Mouse (Mus musculus) hindbrain, postnatal 0 days (tissue): ENCODE results near the gene 1700011L22Rik. TPM values are rescaled to one million over a fixed set of nuclear protein-coding genes. Genes with fewer than 3 reads are reported as not detected.

Experiments used
- ATAC-seq: fragments of 200-750 bp; cut with Nextera tagmentation; 2 replicates; pipeline ENCODE4 v1.8.0; 2017; ENCODE audit warnings: mild to moderate bottlenecking, moderate TSS enrichment, moderate library complexity
- DNase-seq: peaks from one replicate; pipeline ENCODE4 v3.0.0-alpha.2; 2015; ENCODE audit warnings: low spot score
- H3K27ac ChIP-seq: fragments of 300-500 bp; sonication (generic); 2 replicates; pipeline ENCODE4 v1.5.1; 2014; ENCODE audit warnings: mild to moderate bottlenecking
- H3K27me3 ChIP-seq: fragments of 300-500 bp; sonication (generic); 2 replicates; pipeline ENCODE4 v1.6.1; 2014; ENCODE audit warnings: low read length, mixed read lengths; ENCODE audit not compliant: insufficient read depth
- H3K36me3 ChIP-seq: fragments of 300-500 bp; sonication (generic); 2 replicates; pipeline ENCODE4 v1.6.1; 2014; ENCODE audit warnings: low read length, mixed read lengths; ENCODE audit not compliant: insufficient read depth
- H3K4me1 ChIP-seq: fragments of 300-500 bp; sonication (generic); 2 replicates; pipeline ENCODE4 v1.6.1; 2014; ENCODE audit warnings: antibody characterized with exemption, low read length, mixed read lengths; ENCODE audit not compliant: insufficient read depth
- H3K4me2 ChIP-seq: fragments of 300-500 bp; sonication (generic); 2 replicates; pipeline ENCODE4 v1.6.1; 2014; ENCODE audit warnings: low read depth, mild to moderate bottlenecking, low read length, moderate library complexity, mixed read lengths
- H3K4me3 ChIP-seq: fragments of 300-500 bp; sonication (generic); 2 replicates; pipeline ENCODE4 v1.5.1; 2014; ENCODE audit warnings: low read length
- H3K9ac ChIP-seq: fragments of 300-500 bp; sonication (generic); replicated peaks from 2 replicates; pipeline ENCODE4 v1.6.1; 2014; ENCODE audit warnings: mild to moderate bottlenecking, low read length, moderate library complexity, mixed read lengths
- H3K9me3 ChIP-seq: fragments of 300-500 bp; sonication (generic); 2 replicates; pipeline ENCODE4 v1.6.1; 2016; ENCODE audit warnings: low read length, mixed read lengths
- CTCF ChIP-seq: IDR thresholded peaks from 2 replicates; pipeline ENCODE4 v1.5.1; 2016; ENCODE audit warnings: antibody characterized with exemption, control low read depth, low read depth
- WGBS: fragments of 180-500 bp; shearing (Covaris S2); extraction: QIAGEN DNeasy Blood & Tissue Kit; methylation state at CpG from one replicate; pipeline ENCODE4 v1.1.7; 2014; 5-methylcytosine and 5-hydroxymethylcytosine counted together
- polyA plus RNA-seq: library from polyadenylated mRNA; unstranded; fragments of >200 nt; fragmentation: Nextera tagmentation; extraction: Ambion mirVana; gene quantifications from 2 replicates; pipeline ENCODE4 v1.2.1, GENCODE M21; 2015
- total RNA-seq: library from RNA; depleted of rRNA; stranded (reverse); fragments of >200 nt; gene quantifications from 2 replicates; pipeline ENCODE4 v1.2.3, GENCODE M21; 2014

1700011L22Rik gene
- total and polyA plus RNA-seq, 2 experiments from 2014 or later = 0.25 TPM; not detected in 1

GRCm38 (mm10) chr8:79208691-79209640 lies 39.4 kb downstream of the 1700011L22Rik start:
- peak; percentile 76 for ATAC-seq
- peak; percentile 77 for DNase-seq
- TF ChIP-seq CTCF = no peak
- WGBS = 16% methylated on average over 15 of the region's 15 CpGs
- Histone ChIP-seq H3K4me1 (peaks cover 9% of the 10 kb centered on the region), H3K9ac (peak overlapping the region; percentile 47; the same call in 1 of the 2 replicates), H3K36me3 (no peaks in the 10 kb centered on the region), H3K4me2 (peak overlapping the region; percentile 58), H3K4me3 (no peak overlapping the region), H3K9me3 (no peaks in the 10 kb centered on the region), H3K27ac (peak overlapping the region; percentile 77), H3K27me3 (no peaks in the 10 kb centered on the region)

- H3K4me2 ChIP-seq = no peak overlapping the region
- 37% methylated on average over 3 of the region's 3 CpGs for WGBS
- H3K36me3 ChIP-seq = no peaks in the 10 kb centered on the region
- no peak overlapping the region for H3K9ac ChIP-seq
- no peaks in the 10 kb centered on the region for H3K27me3 ChIP-seq
- H3K4me3 ChIP-seq = no peak overlapping the region
- ATAC-seq = no peak
- peaks cover 9% of the 10 kb centered on the region for H3K4me1 ChIP-seq
- no peak for TF ChIP-seq CTCF
- H3K9me3 ChIP-seq = no peaks in the 10 kb centered on the region
- DNase-seq = no peak
- no peak overlapping the region for H3K27ac ChIP-seq
Observed at GRCm38 (mm10) chr8:79208181-79208580, 40.2 kb downstream of the 1700011L22Rik start.

- Histone ChIP-seq H3K9ac (no peak overlapping the region), H3K4me1 (peaks cover 9% of the 10 kb centered on the region), H3K27ac (no peak overlapping the region), H3K4me3 (no peak overlapping the region), H3K36me3 (no peaks in the 10 kb centered on the region), H3K27me3 (no peaks in the 10 kb centered on the region), H3K9me3 (no peaks in the 10 kb centered on the region), H3K4me2 (no peak overlapping the region)
- no peak for TF ChIP-seq CTCF
- no peak for ATAC-seq
- peak; percentile 55 for DNase-seq
- 61% methylated on average over 4 of the region's 4 CpGs for WGBS
Observed at GRCm38 (mm10) chr8:79206895-79207294, 41.5 kb downstream of the 1700011L22Rik start.

- Histone ChIP-seq H3K27ac (no peak overlapping the region), H3K27me3 (no peaks in the 10 kb centered on the region), H3K36me3 (no peaks in the 10 kb centered on the region), H3K4me1 (peaks cover 3% of the 10 kb centered on the region; the same call in 1 of the 2 replicates), H3K4me2 (no peak overlapping the region), H3K9me3 (no peaks in the 10 kb centered on the region), H3K4me3 (no peak overlapping the region), H3K9ac (no peak overlapping the region)
- WGBS = 48% methylated on average over 11 of the region's 11 CpGs
- ATAC-seq (no peak), DNase-seq (peak; percentile 56)
- no peak for TF ChIP-seq CTCF
Observed at GRCm38 (mm10) chr8:79201446-79202147, 46.8 kb downstream of the 1700011L22Rik start.

GRCm38 (mm10) chr8:79198675-79199074 lies 49.7 kb downstream of the 1700011L22Rik start:
- 32% methylated on average over 3 of the region's 3 CpGs for WGBS
- Histone ChIP-seq H3K4me3 (no peak overlapping the region), H3K27ac (no peak overlapping the region), H3K9me3 (no peaks in the 10 kb centered on the region), H3K36me3 (no peaks in the 10 kb centered on the region), H3K4me2 (no peak overlapping the region), H3K9ac (no peak overlapping the region), H3K27me3 (no peaks in the 10 kb centered on the region), H3K4me1 (peaks cover 3% of the 10 kb centered on the region; the same call in 1 of the 2 replicates)
- DNase-seq = no peak
- no peak for TF ChIP-seq CTCF
- no peak for ATAC-seq

- H3K4me1 ChIP-seq = peaks cover 3% of the 10 kb centered on the region; the same call in 1 of the 2 replicates
Observed at GRCm38 (mm10) chr8:79196481-79196880, 51.9 kb downstream of the 1700011L22Rik start.

More at GRCm38 (mm10) chr8:79196481-79196880, 51.9 kb downstream of the 1700011L22Rik start:
- no peak overlapping the region for H3K9ac ChIP-seq
- no peaks in the 10 kb centered on the region for H3K27me3 ChIP-seq
- ATAC-seq (no peak), DNase-seq (no peak)
- TF ChIP-seq CTCF = no peak
- H3K27ac ChIP-seq = no peak overlapping the region
- WGBS = 70% methylated on average over 4 of the region's 4 CpGs
- no peak overlapping the region for H3K4me3 ChIP-seq
- no peak overlapping the region for H3K4me2 ChIP-seq
- no peaks in the 10 kb centered on the region for H3K9me3 ChIP-seq
- peaks cover 4% of the 10 kb centered on the region; the same call in 1 of the 2 replicates for H3K36me3 ChIP-seq
